Mouse (Mus musculus): ENCODE data around the gene Ccp110. TPM values are rescaled to one million over a fixed set of nuclear protein-coding genes. Genes with fewer than 3 reads are reported as not detected.

Gene Ccp110
- total RNA-seq, 2 experiments from 2014 or later = 5.8 to 6.9 TPM

- no peak for DNase-seq
Observed at GRCm38 (mm10) chr7:118728846-118729587, 16.7 kb downstream of the Ccp110 start.

- no peak for DNase-seq
Observed at GRCm38 (mm10) chr7:118731781-118732180, 19.4 kb downstream of the Ccp110 start.

- no peak for DNase-seq
Observed at GRCm38 (mm10) chr7:118733225-118733624, 20.9 kb downstream of the Ccp110 start.

GRCm38 (mm10) chr7:118738730-118739129, 26.4 kb downstream of the Ccp110 start:
- DNase-seq = no peak

GRCm38 (mm10) chr7:118739975-118740531, 27.7 kb downstream of the Ccp110 start, which contains the start of gene Vps35l:
Gene Vps35l (plus strand): TSS chr7:118740226.
- DNase-seq = peak; percentile 82

GRCm38 (mm10) chr7:118740532-118741338, 28.4 kb downstream of the Ccp110 start:
- DNase-seq = peak; percentile 98

- no peak for DNase-seq
Observed at GRCm38 (mm10) chr7:118742278-118742677, 29.9 kb downstream of the Ccp110 start.

DNA sequence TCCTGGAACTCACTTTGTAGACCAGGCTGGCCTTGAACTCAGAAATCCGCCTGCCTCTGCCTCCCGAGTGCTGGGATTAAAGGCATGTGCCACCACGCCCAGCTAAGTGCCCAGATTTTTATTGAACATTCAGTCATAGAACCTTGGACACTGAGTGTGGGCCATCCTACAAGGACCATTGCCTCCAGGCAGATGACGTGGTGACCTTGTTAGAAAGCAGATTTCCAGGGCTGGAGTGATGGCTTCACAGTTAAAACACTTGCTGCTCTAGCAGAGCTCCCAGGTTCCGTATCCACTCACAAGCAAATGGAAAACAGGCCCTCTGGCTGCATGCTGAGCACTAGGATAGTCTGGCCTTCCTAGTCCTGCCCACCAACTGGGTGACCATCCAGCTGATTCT, 32.4 kb downstream of the Ccp110 start:
- no peak for DNase-seq

- DNase-seq = no peak
Observed at GRCm38 (mm10) chr7:118747891-118748672, 35.7 kb downstream of the Ccp110 start.

GRCm38 (mm10) chr7:118749706-118750105, 37.4 kb downstream of the Ccp110 start:
- DNase-seq = no peak

DNA sequence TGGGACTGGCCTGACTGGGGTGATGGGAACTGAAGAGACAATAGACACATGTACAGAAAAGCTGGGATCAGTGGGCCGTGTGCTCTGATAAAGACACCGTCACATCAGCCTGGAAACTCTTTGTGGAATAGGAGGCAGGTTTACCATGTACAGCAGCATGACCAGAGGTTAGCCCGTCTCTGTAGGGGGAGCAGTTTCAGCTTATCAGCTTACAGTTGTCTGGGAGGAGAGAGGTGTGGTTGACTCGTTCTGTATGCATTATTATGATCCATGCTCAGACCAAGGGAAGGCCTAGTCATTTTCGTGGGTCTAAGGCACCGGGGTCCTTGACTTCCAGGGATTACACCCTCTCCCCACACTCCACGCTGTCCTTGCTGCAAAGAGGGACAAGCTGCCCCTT, 39.3 kb downstream of the Ccp110 start:
- DNase-seq = no peak

GRCm38 (mm10) chr7:118755756-118756155, 43.4 kb downstream of the Ccp110 start:
- DNase-seq = no peak

DNA sequence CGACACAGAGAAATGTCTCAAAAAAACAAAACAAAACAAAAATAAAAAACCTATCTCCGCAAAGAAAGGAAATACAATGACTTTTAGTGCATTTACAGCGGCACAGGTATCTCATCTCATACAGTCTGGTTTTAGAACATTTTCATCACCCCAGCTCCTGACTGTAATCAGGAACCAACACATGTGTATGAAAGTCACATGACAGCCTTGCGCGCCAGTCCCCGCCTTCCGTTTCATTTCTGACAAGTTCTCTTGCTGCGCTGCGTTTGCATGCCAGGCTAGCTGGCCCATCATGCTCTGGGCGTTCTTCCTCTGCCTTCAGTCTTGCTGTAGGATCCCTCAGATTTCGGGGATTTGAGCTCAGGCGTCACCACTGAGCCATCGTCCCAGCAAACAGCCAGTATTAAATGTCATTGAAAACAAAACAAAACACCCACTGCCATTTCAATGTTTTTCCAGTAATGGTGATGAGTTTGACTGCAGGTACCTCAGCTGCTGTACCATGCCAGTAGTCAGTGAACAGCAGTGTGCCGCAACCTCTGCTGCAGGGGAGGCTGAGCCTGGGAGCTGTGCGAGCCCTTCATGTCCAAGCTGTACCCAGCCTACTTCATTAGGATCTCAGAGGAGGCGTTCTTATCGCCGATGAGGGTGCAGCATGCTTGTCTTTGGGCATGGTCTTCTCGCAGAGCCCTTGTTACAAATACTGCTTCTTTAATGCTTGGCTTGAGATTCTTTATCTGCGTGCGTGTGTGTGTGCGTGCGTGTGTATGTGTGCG, 44.3 kb downstream of the Ccp110 start:
- DNase-seq = no peak

DNA sequence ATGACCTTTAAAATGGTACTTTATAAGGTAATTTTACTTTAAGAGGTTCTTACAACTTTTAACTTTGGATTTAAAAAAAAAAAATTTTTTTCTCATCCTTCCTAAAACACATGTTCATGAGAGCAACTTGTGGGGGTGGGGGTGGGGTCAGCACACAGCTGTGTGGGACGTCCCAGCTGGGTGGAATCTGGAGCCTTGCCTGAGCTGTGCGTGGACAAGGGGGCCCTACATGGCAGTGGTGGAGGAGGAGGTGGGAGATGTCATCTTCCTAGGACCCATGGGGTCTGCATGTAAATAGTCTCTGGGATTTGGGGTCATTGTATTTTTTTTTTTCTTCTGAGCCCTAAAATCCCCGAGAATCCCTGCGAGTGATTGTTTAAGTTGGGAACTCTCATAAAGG, 46.0 kb downstream of the Ccp110 start:
- DNase-seq = no peak

GRCm38 (mm10) chr7:118759372-118759771, 47.0 kb downstream of the Ccp110 start:
- DNase-seq = no peak

DNA sequence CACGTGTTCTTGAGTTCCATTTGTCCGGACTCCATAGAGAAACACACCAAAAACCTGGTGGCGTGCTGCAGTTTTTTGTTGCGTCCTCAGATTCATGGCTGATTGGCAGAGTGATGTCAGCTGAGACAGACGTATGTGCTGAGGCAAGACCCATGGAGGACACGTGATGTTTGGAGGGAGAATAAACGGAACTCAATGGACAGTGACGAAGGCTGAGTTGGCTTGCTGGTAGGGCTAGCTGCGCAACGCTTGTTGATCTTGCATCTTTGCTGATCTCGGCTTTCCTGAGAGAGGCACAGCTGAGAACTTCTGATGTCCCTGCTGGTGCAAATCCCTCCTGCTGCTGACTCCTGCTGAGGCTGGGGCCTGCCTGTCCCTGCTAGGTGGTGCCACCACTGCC, 51.6 kb downstream of the Ccp110 start:
- DNase-seq = no peak

GRCm38 (mm10) chr7:118764725-118765124, 52.4 kb downstream of the Ccp110 start:
- DNase-seq = no peak

GRCm38 (mm10) chr7:118765604-118766003, 53.3 kb downstream of the Ccp110 start:
- no peak for DNase-seq

- peak; percentile 71 for DNase-seq
Observed at GRCm38 (mm10) chr7:118766119-118766833, 53.9 kb downstream of the Ccp110 start.

DNA sequence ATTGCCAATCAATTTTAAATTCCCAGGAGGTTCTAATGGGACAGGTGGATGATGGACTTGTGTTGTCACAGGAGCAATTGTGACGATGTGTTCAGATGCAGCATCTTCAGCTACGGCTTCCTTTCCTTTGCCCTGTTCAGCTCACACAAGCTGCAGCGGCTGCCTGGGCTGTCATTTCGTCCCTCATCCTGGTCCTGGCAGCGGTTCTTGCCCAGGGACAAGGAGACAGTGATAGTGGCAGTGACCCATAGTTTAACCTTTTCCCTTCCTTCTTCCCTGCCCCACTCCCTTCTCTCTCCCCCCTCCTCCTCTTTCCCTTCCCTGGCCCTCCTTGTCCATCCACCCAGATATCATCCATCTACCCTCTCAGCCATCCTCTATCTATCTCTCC, 54.5 kb downstream of the Ccp110 start:
- DNase-seq = no peak

GRCm38 (mm10) chr7:118769208-118769607, 56.9 kb downstream of the Ccp110 start:
- DNase-seq = no peak
